Mouse (Mus musculus) heart, embryonic 16.5 days (tissue): ENCODE data around the gene Cops7a. TPM values are rescaled to one million over a fixed set of nuclear protein-coding genes. Genes with fewer than 3 reads are reported as not detected.
A peak's percentile ranks its signal among the peaks of the same experiment; 100 is the strongest.

Experiments
- ATAC-seq: fragments of 200-750 bp; cut with Nextera tagmentation; replicated peaks from 2 replicates; pipeline ENCODE4 v1.8.0; 2017; ENCODE audit warnings: moderate number of reproducible peaks; ENCODE audit not compliant: insufficient read depth, low FRiP score; ENCODE audit errors: extremely low read depth
- H3K27ac ChIP-seq: fragments of 300-500 bp; sonication (generic); 2 replicates; pipeline ENCODE4 v1.5.1; 2014; ENCODE audit warnings: mild to moderate bottlenecking, low read length, control low read depth, moderate library complexity
- H3K27me3 ChIP-seq: fragments of 300-500 bp; sonication (generic); 2 replicates; pipeline ENCODE4 v1.6.1; 2014; ENCODE audit warnings: low read length, mixed read lengths; ENCODE audit not compliant: control insufficient read depth, insufficient read depth
- H3K36me3 ChIP-seq: fragments of 300-500 bp; sonication (generic); 2 replicates; pipeline ENCODE4 v1.6.1; 2014; ENCODE audit not compliant: control insufficient read depth, insufficient read depth
- H3K4me1 ChIP-seq: fragments of 300-500 bp; sonication (generic); 2 replicates; pipeline ENCODE4 v1.6.1; 2014; ENCODE audit warnings: low read length, mixed read lengths; ENCODE audit not compliant: control insufficient read depth, insufficient read depth
- H3K4me2 ChIP-seq: fragments of 300-500 bp; sonication (generic); 2 replicates; pipeline ENCODE4 v1.6.1; 2014; ENCODE audit warnings: low read depth, mild to moderate bottlenecking, control low read depth, low read length
- H3K4me3 ChIP-seq: fragments of 300-500 bp; sonication (generic); 2 replicates; pipeline ENCODE4 v1.5.1; 2014; ENCODE audit warnings: mild to moderate bottlenecking, control low read depth, low read length
- H3K9ac ChIP-seq: fragments of 300-500 bp; sonication (generic); 2 replicates; pipeline ENCODE4 v1.6.1; 2014; ENCODE audit warnings: low read length, control low read depth
- H3K9me3 ChIP-seq: fragments of 300-500 bp; sonication (generic); replicated peaks from 2 replicates; pipeline ENCODE4 v1.6.1; 2016; ENCODE audit warnings: low read length; ENCODE audit not compliant: control insufficient read depth
- WGBS: fragments of 180-500 bp; shearing (Covaris S2); extraction: QIAGEN DNeasy Blood & Tissue Kit; methylation state at CpG from one replicate; pipeline ENCODE4 v1.1.7; 2014; 5-methylcytosine and 5-hydroxymethylcytosine counted together
- polyA plus RNA-seq: library from polyadenylated mRNA; unstranded; fragments of >200 nt; fragmentation: Nextera tagmentation; extraction: Ambion mirVana; gene quantifications from 2 replicates; pipeline ENCODE4 v1.2.1, GENCODE M21; 2015

Cops7a gene
- 141 and 145 TPM in 2 replicates for polyA plus RNA-seq

GRCm38 (mm10) chr6:124965088-124965719 lies at the start of gene Cops7a:
Gene Cops7a (minus strand): TSS chr6:124965538.
- peak within 1 kb of the TSS; percentile 98 for H3K4me2 ChIP-seq
- H3K27me3 ChIP-seq, result no peaks in the 10 kb centered on the region
- peak; percentile 94 for ATAC-seq
- H3K9ac ChIP-seq, result peak within 1 kb of the TSS; percentile 92
- peak within 1 kb of the TSS; percentile 90 for H3K4me3 ChIP-seq
- peaks cover 5% of the 10 kb centered on the region; the same call in 1 of the 2 replicates for H3K9me3 ChIP-seq
- under 1% methylated on average over 67 of the region's 68 CpGs for WGBS
- peaks cover 17% of the 10 kb centered on the region for H3K36me3 ChIP-seq
- H3K4me1 ChIP-seq, result peaks cover 16% of the 10 kb centered on the region
- peak within 1 kb of the TSS; percentile 92 for H3K27ac ChIP-seq

GRCm38 (mm10) chr6:125009181-125010073 lies 44.1 kb upstream of the Cops7a start:
- Histone ChIP-seq H3K4me1 (peaks cover 14% of the 10 kb centered on the region), H3K9me3 (no peaks in the 10 kb centered on the region), H3K27ac (peak overlapping the region; percentile 99), H3K27me3 (no peaks in the 10 kb centered on the region), H3K9ac (peak overlapping the region; percentile 94), H3K4me3 (peak overlapping the region; percentile 79), H3K36me3 (peaks cover 14% of the 10 kb centered on the region), H3K4me2 (peak overlapping the region; percentile 83)
- ATAC-seq, result peak; percentile 82
- under 1% methylated on average over 62 of the region's 78 CpGs for WGBS

GRCm38 (mm10) chr6:125009129-125009180 lies 43.6 kb upstream of the Cops7a start, which contains the start of gene Zfp384:
Gene Zfp384 (plus strand): TSS chr6:125009145.
- Histone ChIP-seq H3K4me1 (peaks cover 19% of the 10 kb centered on the region), H3K36me3 (peaks cover 14% of the 10 kb centered on the region), H3K9me3 (no peaks in the 10 kb centered on the region), H3K9ac (peak within 1 kb of the TSS; percentile 94), H3K27ac (peak within 1 kb of the TSS; percentile 99), H3K4me2 (peak within 1 kb of the TSS; percentile 83), H3K27me3 (no peaks in the 10 kb centered on the region), H3K4me3 (peak within 1 kb of the TSS; percentile 79)
- WGBS, result 0% methylated on average over 3 of the region's 3 CpGs
- ATAC-seq, result no peak

GRCm38 (mm10) chr6:125008586-125009128 lies 43.3 kb upstream of the Cops7a start:
- no peaks in the 10 kb centered on the region for H3K9me3 ChIP-seq

GRCm38 (mm10) chr6:125008060-125008459 lies 42.7 kb upstream of the Cops7a start:
- Histone ChIP-seq H3K27me3 (no peaks in the 10 kb centered on the region), H3K27ac (no peak overlapping the region; the same call in 1 of the 2 replicates), H3K4me1 (peaks cover 26% of the 10 kb centered on the region), H3K9ac (peak overlapping the region; percentile 74), H3K4me2 (peak overlapping the region; percentile 82), H3K4me3 (peak overlapping the region; percentile 79), H3K36me3 (peaks cover 10% of the 10 kb centered on the region), H3K9me3 (no peaks in the 10 kb centered on the region)
- WGBS, result 39% methylated on average over 13 of the region's 13 CpGs
- ATAC-seq, result no peak

More at GRCm38 (mm10) chr6:125008586-125009128, 43.3 kb upstream of the Cops7a start:
- peak overlapping the region; percentile 79 for H3K4me3 ChIP-seq
- WGBS, result under 1% methylated on average over 32 of the region's 34 CpGs
- peak overlapping the region; percentile 99 for H3K27ac ChIP-seq
- ATAC-seq, result peak; percentile 97
- peaks cover 21% of the 10 kb centered on the region for H3K4me1 ChIP-seq
- no peaks in the 10 kb centered on the region for H3K27me3 ChIP-seq
- peak overlapping the region; percentile 83 for H3K4me2 ChIP-seq
- peak overlapping the region; percentile 94 for H3K9ac ChIP-seq
- H3K36me3 ChIP-seq, result peaks cover 12% of the 10 kb centered on the region

- WGBS, result 34% methylated on average over 3 of the region's 3 CpGs
- Histone ChIP-seq H3K4me1 (peaks cover 20% of the 10 kb centered on the region), H3K9me3 (no peaks in the 10 kb centered on the region), H3K4me3 (no peak overlapping the region), H3K9ac (no peak overlapping the region), H3K27me3 (peaks cover 9% of the 10 kb centered on the region), H3K36me3 (no peaks in the 10 kb centered on the region), H3K27ac (no peak overlapping the region), H3K4me2 (no peak overlapping the region; the same call in 1 of the 2 replicates)
- no peak for ATAC-seq
Measured at GRCm38 (mm10) chr6:125005086-125005485, 39.7 kb upstream of the Cops7a start.

- H3K4me3 ChIP-seq, result peak overlapping the region; percentile 10; the same call in 1 of the 2 replicates
- H3K27me3 ChIP-seq, result peaks cover 22% of the 10 kb centered on the region
- peak overlapping the region; percentile 53 for H3K4me2 ChIP-seq
- no peaks in the 10 kb centered on the region for H3K9me3 ChIP-seq
- no peaks in the 10 kb centered on the region for H3K36me3 ChIP-seq
- 22% methylated on average over 3 of the region's 3 CpGs for WGBS
- peak overlapping the region; percentile 31 for H3K9ac ChIP-seq
- peaks cover 17% of the 10 kb centered on the region for H3K4me1 ChIP-seq
- H3K27ac ChIP-seq, result no peak overlapping the region
- no peak for ATAC-seq
Measured at GRCm38 (mm10) chr6:125003706-125004105, 38.4 kb upstream of the Cops7a start.

GRCm38 (mm10) chr6:124999546-124999945 lies 34.2 kb upstream of the Cops7a start:
- Histone ChIP-seq H3K4me1 (peaks cover 24% of the 10 kb centered on the region), H3K27ac (no peak overlapping the region), H3K4me2 (no peak overlapping the region), H3K27me3 (peaks cover 60% of the 10 kb centered on the region), H3K9ac (no peak overlapping the region), H3K9me3 (no peaks in the 10 kb centered on the region), H3K4me3 (no peak overlapping the region), H3K36me3 (no peaks in the 10 kb centered on the region)
- ATAC-seq, result no peak
- WGBS, result 26% methylated on average over 10 of the region's 10 CpGs

- Histone ChIP-seq H3K9ac (no peak overlapping the region), H3K9me3 (no peaks in the 10 kb centered on the region), H3K4me2 (no peak overlapping the region), H3K27me3 (peaks cover 65% of the 10 kb centered on the region), H3K4me3 (no peak overlapping the region), H3K4me1 (peaks cover 21% of the 10 kb centered on the region), H3K27ac (no peak overlapping the region), H3K36me3 (no peaks in the 10 kb centered on the region)
- WGBS, result 34% methylated on average over 14 of the region's 14 CpGs
- ATAC-seq, result no peak
Measured at GRCm38 (mm10) chr6:124999091-124999490, 33.8 kb upstream of the Cops7a start.
